Mouse (Mus musculus) hindbrain, postnatal 0 days (tissue): ENCODE data around the gene Cacnb4. TPM values are rescaled to one million over a fixed set of nuclear protein-coding genes. Genes with fewer than 3 reads are reported as not detected.

ENCODE experiments used
- ATAC-seq: fragments of 200-750 bp; cut with Nextera tagmentation; 2 replicates; pipeline ENCODE4 v1.8.0; 2017; ENCODE audit warnings: mild to moderate bottlenecking, moderate TSS enrichment, moderate library complexity
- DNase-seq: peaks from one replicate; pipeline ENCODE4 v3.0.0-alpha.2; 2015; ENCODE audit warnings: low spot score
- H3K27ac ChIP-seq: fragments of 300-500 bp; sonication (generic); 2 replicates; pipeline ENCODE4 v1.5.1; 2014; ENCODE audit warnings: mild to moderate bottlenecking
- H3K27me3 ChIP-seq: fragments of 300-500 bp; sonication (generic); 2 replicates; pipeline ENCODE4 v1.6.1; 2014; ENCODE audit warnings: low read length, mixed read lengths; ENCODE audit not compliant: insufficient read depth
- H3K36me3 ChIP-seq: fragments of 300-500 bp; sonication (generic); 2 replicates; pipeline ENCODE4 v1.6.1; 2014; ENCODE audit warnings: low read length, mixed read lengths; ENCODE audit not compliant: insufficient read depth
- H3K4me1 ChIP-seq: fragments of 300-500 bp; sonication (generic); 2 replicates; pipeline ENCODE4 v1.6.1; 2014; ENCODE audit warnings: antibody characterized with exemption, low read length, mixed read lengths; ENCODE audit not compliant: insufficient read depth
- H3K4me2 ChIP-seq: fragments of 300-500 bp; sonication (generic); 2 replicates; pipeline ENCODE4 v1.6.1; 2014; ENCODE audit warnings: low read depth, mild to moderate bottlenecking, low read length, moderate library complexity, mixed read lengths
- H3K4me3 ChIP-seq: fragments of 300-500 bp; sonication (generic); 2 replicates; pipeline ENCODE4 v1.5.1; 2014; ENCODE audit warnings: low read length
- H3K9ac ChIP-seq: fragments of 300-500 bp; sonication (generic); replicated peaks from 2 replicates; pipeline ENCODE4 v1.6.1; 2014; ENCODE audit warnings: mild to moderate bottlenecking, low read length, moderate library complexity, mixed read lengths
- H3K9me3 ChIP-seq: fragments of 300-500 bp; sonication (generic); 2 replicates; pipeline ENCODE4 v1.6.1; 2016; ENCODE audit warnings: low read length, mixed read lengths
- CTCF ChIP-seq: IDR thresholded peaks from 2 replicates; pipeline ENCODE4 v1.5.1; 2016; ENCODE audit warnings: antibody characterized with exemption, control low read depth, low read depth
- WGBS: fragments of 180-500 bp; shearing (Covaris S2); extraction: QIAGEN DNeasy Blood & Tissue Kit; methylation state at CpG from one replicate; pipeline ENCODE4 v1.1.7; 2014; 5-methylcytosine and 5-hydroxymethylcytosine counted together
- polyA plus RNA-seq: library from polyadenylated mRNA; unstranded; fragments of >200 nt; fragmentation: Nextera tagmentation; extraction: Ambion mirVana; gene quantifications from 2 replicates; pipeline ENCODE4 v1.2.1, GENCODE M21; 2015
- total RNA-seq: library from RNA; depleted of rRNA; stranded (reverse); fragments of >200 nt; gene quantifications from 2 replicates; pipeline ENCODE4 v1.2.3, GENCODE M21; 2014

Cacnb4 gene
- total and polyA plus RNA-seq, 2 experiments from 2014 or later: 9.7 to 12.8 TPM

DNA sequence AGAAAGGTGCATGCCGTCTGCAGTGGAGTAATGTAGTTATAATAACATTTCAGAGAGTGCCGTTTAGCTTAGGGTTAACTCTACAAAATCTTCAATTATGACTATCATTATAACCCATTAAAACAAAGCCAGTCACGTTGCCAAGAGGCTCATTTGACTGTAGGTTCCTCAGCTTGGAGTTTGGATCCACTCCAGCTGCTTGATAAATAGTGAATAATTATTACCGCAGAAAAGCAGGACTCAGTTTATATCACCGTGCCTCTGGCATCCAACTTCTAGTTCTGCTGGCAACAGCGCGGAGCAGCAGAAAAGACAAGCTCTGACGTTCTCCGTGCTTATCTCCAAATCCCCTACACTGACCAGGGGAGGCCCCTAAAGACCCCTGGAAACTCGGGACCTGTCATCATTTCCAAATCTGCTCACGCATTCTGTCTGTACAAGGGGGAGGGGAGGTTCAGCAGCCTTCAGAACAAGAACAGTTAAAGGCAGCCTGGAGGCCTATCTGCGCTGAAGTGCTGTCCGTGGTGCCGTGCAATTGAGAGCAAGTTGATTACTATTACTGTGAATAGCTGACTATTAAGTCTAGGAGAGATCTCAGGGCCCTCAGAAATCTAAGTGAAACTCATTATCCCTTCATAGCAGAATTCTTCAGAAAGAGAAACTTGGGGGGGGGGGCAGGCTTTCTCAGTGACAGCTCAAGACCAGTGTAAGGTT lies 240.6 kb downstream of the Cacnb4 start:
- H3K9me3 ChIP-seq: no peaks in the 10 kb centered on the region
- WGBS: 45% methylated on average over 14 of the region's 14 CpGs
- no peak overlapping the region for H3K9ac ChIP-seq
- no peak overlapping the region for H3K4me2 ChIP-seq
- H3K4me1 ChIP-seq: 0 out of 2 replicates have a peak, but pooled peaks cover 3% of the 10 kb centered on the region
- peak; percentile 47; the same call in 1 of the 2 replicates for ATAC-seq
- TF ChIP-seq CTCF: no peak
- no peaks in the 10 kb centered on the region for H3K36me3 ChIP-seq
- H3K4me3 ChIP-seq: no peak overlapping the region
- DNase-seq: no peak
- H3K27ac ChIP-seq: no peak overlapping the region
- no peaks in the 10 kb centered on the region for H3K27me3 ChIP-seq

DNA sequence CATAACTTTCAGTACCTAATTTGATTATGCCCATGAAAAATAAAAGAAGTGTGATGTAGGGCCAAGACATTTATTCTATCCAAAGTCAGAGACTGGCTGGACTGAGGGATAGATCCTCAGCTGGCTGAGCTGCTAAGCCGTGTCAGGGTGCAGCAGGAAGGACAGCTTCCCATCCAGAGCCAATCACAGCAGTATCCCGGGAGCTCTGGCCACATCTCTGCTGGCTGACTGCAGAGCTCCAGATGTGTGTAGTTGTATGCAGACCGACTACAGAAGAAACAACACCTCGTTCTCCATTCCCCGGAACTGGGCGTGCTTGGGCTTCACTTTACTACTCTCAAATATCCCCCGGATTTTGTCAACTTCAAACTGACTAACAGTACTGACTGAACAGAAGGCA lies 243.3 kb downstream of the Cacnb4 start:
- Histone ChIP-seq H3K4me3 (no peak overlapping the region), H3K27me3 (no peaks in the 10 kb centered on the region), H3K9me3 (no peaks in the 10 kb centered on the region), H3K27ac (no peak overlapping the region), H3K4me1 (0 out of 2 replicates have a peak, but pooled peaks cover 3% of the 10 kb centered on the region), H3K4me2 (no peak overlapping the region), H3K36me3 (no peaks in the 10 kb centered on the region), H3K9ac (no peak overlapping the region)
- DNase-seq (no peak), ATAC-seq (no peak)
- 67% methylated on average over 7 of the region's 7 CpGs for WGBS
- no peak for TF ChIP-seq CTCF

DNA sequence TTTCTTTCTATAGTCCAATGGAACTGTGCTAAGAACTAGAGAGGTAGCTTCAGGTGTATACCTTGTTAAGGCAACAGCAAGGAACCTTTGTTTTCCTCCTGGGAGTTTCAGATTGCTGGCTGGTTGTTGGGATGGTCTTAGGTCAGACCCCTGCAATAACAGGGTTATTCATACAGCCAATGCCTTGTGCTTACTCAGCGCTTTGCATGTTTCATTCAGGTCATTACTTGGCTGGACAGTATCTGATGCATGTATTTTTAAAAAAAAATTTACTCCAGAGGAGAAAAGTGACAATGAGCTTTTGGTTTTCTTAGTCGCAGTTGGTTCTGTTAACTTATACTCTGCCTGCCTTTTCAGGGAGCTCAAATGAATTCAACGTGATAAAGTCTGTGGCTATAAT lies 249.2 kb downstream of the Cacnb4 start:
- ATAC-seq: no peak
- no peak overlapping the region for H3K9ac ChIP-seq
- no peaks in the 10 kb centered on the region for H3K27me3 ChIP-seq
- no peak for DNase-seq
- H3K9me3 ChIP-seq: no peaks in the 10 kb centered on the region
- no peak for TF ChIP-seq CTCF
- no peaks in the 10 kb centered on the region for H3K36me3 ChIP-seq
- no peak overlapping the region for H3K27ac ChIP-seq
- no peak overlapping the region for H3K4me2 ChIP-seq
- H3K4me1 ChIP-seq: no peaks in the 10 kb centered on the region
- WGBS: 85% methylated on average over 3 of the region's 3 CpGs
- H3K4me3 ChIP-seq: no peak overlapping the region

DNA sequence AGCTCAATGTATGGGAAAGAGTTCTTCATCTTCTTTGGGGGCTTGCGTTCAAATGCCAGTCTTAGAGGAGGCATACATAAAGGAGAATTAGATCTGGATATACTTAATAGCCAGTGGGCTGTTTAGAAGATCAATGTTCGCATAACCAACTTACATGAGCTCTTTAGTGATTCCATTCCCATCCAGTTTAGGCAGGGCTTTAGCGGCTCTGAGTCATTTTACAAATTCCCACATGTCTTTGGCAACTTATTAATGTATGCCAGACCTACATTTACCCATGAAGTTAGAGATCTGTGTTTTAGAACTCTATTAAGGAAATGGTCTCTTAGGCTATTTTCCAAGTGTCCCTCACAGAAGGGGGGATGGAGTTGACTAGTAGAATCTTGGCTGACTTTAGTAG lies 250.6 kb downstream of the Cacnb4 start:
- peaks cover 7% of the 10 kb centered on the region; the same call in 1 of the 2 replicates for H3K4me1 ChIP-seq
- no peak overlapping the region for H3K4me2 ChIP-seq
- H3K27me3 ChIP-seq: no peaks in the 10 kb centered on the region
- no peak overlapping the region for H3K27ac ChIP-seq
- no peak overlapping the region for H3K4me3 ChIP-seq
- no peak overlapping the region for H3K9ac ChIP-seq
- ATAC-seq (no peak), DNase-seq (no peak)
- TF ChIP-seq CTCF: no peak
- no peaks in the 10 kb centered on the region for H3K36me3 ChIP-seq
- 88% methylated on average over 3 of the region's 3 CpGs for WGBS
- H3K9me3 ChIP-seq: no peaks in the 10 kb centered on the region

DNA sequence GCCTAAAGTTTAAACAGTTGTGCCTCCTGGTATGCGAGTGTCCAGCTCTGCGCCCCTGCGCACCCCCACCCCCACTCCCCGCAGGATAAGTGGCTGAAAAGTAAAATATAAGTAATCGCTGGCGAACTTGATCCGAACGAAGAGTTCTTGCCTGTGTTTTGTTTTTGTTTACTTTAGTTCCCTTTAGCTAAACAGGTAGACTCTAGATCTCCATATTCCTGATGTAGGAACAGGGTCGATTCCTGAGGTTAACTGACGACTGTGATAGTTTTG lies 251.2 kb downstream of the Cacnb4 start:
- peak overlapping the region; percentile 87; the same call in 1 of the 2 replicates for H3K27ac ChIP-seq
- TF ChIP-seq CTCF: no peak
- WGBS: 28% methylated on average over 10 of the region's 10 CpGs

DNA sequence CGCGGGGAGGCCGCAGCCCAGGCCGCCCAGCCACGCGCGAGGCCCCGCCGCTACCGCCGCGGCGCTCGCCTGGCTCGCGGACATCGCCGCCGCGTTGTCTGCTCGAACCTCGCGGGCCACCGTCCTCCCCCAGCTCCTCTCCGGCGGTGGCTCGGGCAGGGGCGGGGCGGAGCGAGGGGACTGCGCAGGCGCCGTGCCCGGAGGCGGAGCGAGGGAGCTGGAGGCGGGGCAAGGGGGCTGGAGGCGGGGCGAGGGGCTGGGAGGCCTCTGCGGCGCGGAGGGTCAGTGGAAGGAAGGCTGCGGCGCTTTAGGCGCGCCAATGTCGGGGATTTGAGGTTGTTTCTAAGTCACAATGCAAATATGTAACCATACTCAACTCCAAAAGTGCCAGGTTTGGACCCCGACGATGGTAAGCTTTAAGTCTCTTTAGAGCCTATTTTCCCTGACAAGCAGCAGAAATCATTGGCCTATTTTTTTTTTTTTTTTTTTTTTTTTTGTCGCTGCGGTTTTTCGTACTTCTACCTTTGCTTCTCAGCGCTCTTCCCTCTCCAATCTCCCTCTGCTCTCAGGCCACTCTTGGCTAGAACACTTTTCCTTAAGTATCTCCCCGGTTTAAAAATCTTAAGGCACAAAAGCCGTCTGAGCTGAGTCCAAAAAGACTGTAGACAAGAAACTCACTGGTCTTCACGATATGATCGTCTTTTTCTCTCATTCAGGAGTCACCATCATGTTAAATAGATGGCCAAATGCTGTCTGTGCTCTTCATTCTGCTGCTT lies 251.7 kb downstream of the Cacnb4 start, which contains the start of gene Arl5a:
TSS of gene Arl5a (minus strand) at position 155 of the 776 bp plus-strand sequence.
- DNase-seq (peak; percentile 96), ATAC-seq (peak; percentile 97)
- under 1% methylated on average over 32 of the region's 57 CpGs for WGBS
- Histone ChIP-seq H3K36me3 (no peaks in the 10 kb centered on the region), H3K9ac (peak within 1 kb of the TSS; percentile 78), H3K4me1 (peaks cover 8% of the 10 kb centered on the region; the same call in 1 of the 2 replicates), H3K27me3 (no peaks in the 10 kb centered on the region), H3K27ac (peak within 1 kb of the TSS; percentile 87), H3K4me3 (peak within 1 kb of the TSS; percentile 65), H3K4me2 (peak within 1 kb of the TSS; percentile 57), H3K9me3 (no peaks in the 10 kb centered on the region)
- no peak for TF ChIP-seq CTCF

More for the DNA sequence above, 251.2 kb downstream of the Cacnb4 start:
- ATAC-seq: no peak
- DNase-seq: no peak
- no peaks in the 10 kb centered on the region for H3K36me3 ChIP-seq
- peak overlapping the region; percentile 78 for H3K9ac ChIP-seq
- peak overlapping the region; percentile 57 for H3K4me2 ChIP-seq
- H3K4me3 ChIP-seq: peak overlapping the region; percentile 65
- H3K27me3 ChIP-seq: no peaks in the 10 kb centered on the region
- H3K9me3 ChIP-seq: no peaks in the 10 kb centered on the region
- H3K4me1 ChIP-seq: peaks cover 8% of the 10 kb centered on the region; the same call in 1 of the 2 replicates
